Mouse (Mus musculus) limb, embryonic 14.5 days (tissue): Measurements from ENCODE around the gene Ceacam18. TPM values are rescaled to one million over a fixed set of nuclear protein-coding genes. Genes with fewer than 3 reads are reported as not detected.

Experiments
- ATAC-seq: fragments of 200-750 bp; cut with Nextera tagmentation; 2 replicates; pipeline ENCODE4 v1.8.0; 2017; ENCODE audit warnings: low read depth, moderate number of reproducible peaks, moderate TSS enrichment; ENCODE audit not compliant: low FRiP score
- DNase-seq: peaks from one replicate; pipeline ENCODE4 v3.0.0-alpha.2; 2015; ENCODE audit warnings: low spot score
- H3K27ac ChIP-seq: fragments of 300-500 bp; sonication (generic); replicated peaks from 2 replicates; pipeline ENCODE4 v1.5.1; 2014; ENCODE audit warnings: low read depth, mild to moderate bottlenecking, low read length, moderate library complexity, mixed read lengths
- H3K27me3 ChIP-seq: fragments of 300-500 bp; sonication (generic); 2 replicates; pipeline ENCODE4 v1.6.1; 2014; ENCODE audit warnings: low read length, mixed read lengths; ENCODE audit not compliant: control insufficient read depth, insufficient read depth
- H3K36me3 ChIP-seq: fragments of 300-500 bp; sonication (generic); 2 replicates; pipeline ENCODE4 v1.6.1; 2014; ENCODE audit warnings: mild to moderate bottlenecking, low read length, moderate library complexity, mixed read lengths; ENCODE audit not compliant: control insufficient read depth, insufficient read depth
- H3K4me1 ChIP-seq: fragments of 300-500 bp; sonication (generic); 2 replicates; pipeline ENCODE4 v1.6.1; 2014; ENCODE audit warnings: antibody characterized with exemption, low read length, mixed read lengths; ENCODE audit not compliant: control insufficient read depth, insufficient read depth
- H3K4me2 ChIP-seq: fragments of 300-500 bp; sonication (generic); replicated peaks from 2 replicates; pipeline ENCODE4 v1.6.1; 2014; ENCODE audit warnings: low read depth, mild to moderate bottlenecking, low read length, moderate library complexity; ENCODE audit not compliant: severe bottlenecking
- H3K4me3 ChIP-seq: fragments of 300-500 bp; sonication (generic); replicated peaks from 2 replicates; pipeline ENCODE4 v1.5.1; 2014; ENCODE audit warnings: low read length
- H3K9ac ChIP-seq: fragments of 300-500 bp; sonication (generic); 2 replicates; pipeline ENCODE4 v1.6.1; 2014; ENCODE audit warnings: mild to moderate bottlenecking, low read depth, low read length, moderate library complexity; ENCODE audit not compliant: severe bottlenecking
- H3K9me3 ChIP-seq: fragments of 300-500 bp; sonication (generic); 2 replicates; pipeline ENCODE4 v1.6.1; 2016; ENCODE audit warnings: low read length; ENCODE audit not compliant: control insufficient read depth
- POLR2A ChIP-seq: fragments of 200-500 bp; IDR thresholded peaks from 2 replicates; pipeline ENCODE4 v1.8.0; 2012; ENCODE audit warnings: inconsistent platforms, mild to moderate bottlenecking, moderate library complexity, borderline replicate concordance; ENCODE audit not compliant: insufficient read depth, insufficient read length; ENCODE audit errors: extremely low read depth
- WGBS: fragments of 180-500 bp; shearing (Covaris S2); extraction: QIAGEN DNeasy Blood & Tissue Kit; methylation state at CpG from one replicate; pipeline ENCODE4 v1.1.7; 2014; 5-methylcytosine and 5-hydroxymethylcytosine counted together
- polyA plus RNA-seq, 2 experiments: library from polyadenylated mRNA; depleted of rRNA in 1 of 2; stranded (reverse) in 1 of 2; unstranded in 1 of 2; fragments of >200 nt; fragmentation: Nextera tagmentation in 1 of 2; extraction: Ambion mirVana in 1 of 2; gene quantifications; 2 replicates each; pipeline versions ENCODE4 v1.2.1 to v1.2.3; 2012 to 2014

The Ceacam18 gene
- polyA plus RNA-seq, 2 experiments: not detected

DNA sequence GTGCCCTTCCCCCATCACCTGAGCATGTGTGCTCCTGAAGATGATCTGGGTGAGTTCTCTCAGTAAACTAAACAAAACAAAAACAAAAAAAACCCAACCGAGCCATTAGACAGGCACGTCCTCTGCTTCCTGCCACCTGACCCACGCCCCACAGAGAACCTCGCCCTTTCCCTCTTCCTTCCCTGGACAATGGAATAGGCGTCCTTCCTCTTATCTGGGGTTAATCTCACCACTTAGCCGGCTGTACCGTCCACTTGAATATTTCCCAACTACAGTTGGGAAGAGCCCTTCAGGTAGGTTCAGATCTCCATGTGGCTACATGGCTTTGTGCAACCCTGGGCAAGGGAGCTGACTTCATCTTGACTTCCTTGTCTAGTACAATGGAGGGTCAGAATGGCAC, 50.6 kb downstream of the Ceacam18 start:
- no peak overlapping the region for H3K9ac ChIP-seq

GRCm38 (mm10) chr7:43690118-43690517, 55.6 kb downstream of the Ceacam18 start, which contains the start of gene Klk14:
TSS of gene Klk14 (plus strand) at chr7:43690418.
- H3K4me1 ChIP-seq: no peaks in the 10 kb centered on the region
- no peak for DNase-seq
- no peaks in the 10 kb centered on the region for H3K36me3 ChIP-seq
- no peak within 1 kb of the TSS for H3K4me3 ChIP-seq
- H3K27ac ChIP-seq: no peak within 1 kb of the TSS
- no peak within 1 kb of the TSS for H3K4me2 ChIP-seq
- ATAC-seq: no peak
- no peaks in the 10 kb centered on the region for H3K27me3 ChIP-seq
- H3K9ac ChIP-seq: no peak within 1 kb of the TSS
- no peaks in the 10 kb centered on the region for H3K9me3 ChIP-seq
- no peak for TF ChIP-seq POLR2A

More for the DNA sequence above, 50.6 kb downstream of the Ceacam18 start:
- H3K4me2 ChIP-seq: no peak overlapping the region
- no peaks in the 10 kb centered on the region for H3K4me1 ChIP-seq
- no peak for ATAC-seq
- H3K27me3 ChIP-seq: no peaks in the 10 kb centered on the region
- WGBS: 72% methylated on average over 7 of the region's 7 CpGs
- H3K27ac ChIP-seq: no peak overlapping the region
- H3K36me3 ChIP-seq: no peaks in the 10 kb centered on the region
- no peak for TF ChIP-seq POLR2A
- DNase-seq: no peak
- H3K9me3 ChIP-seq: no peaks in the 10 kb centered on the region
- no peak overlapping the region for H3K4me3 ChIP-seq

Other genes with a start within 250 kb of the Ceacam18 start
- gene Siglecg, start 226.5 kb upstream of the Ceacam18 start, polyA plus RNA-seq (2012; rRNA removed): 0.13 and 0.29 TPM in 2 replicates
- gene Siglecg, start 226.5 kb upstream of the Ceacam18 start, polyA plus RNA-seq (2014; fragmentation: Nextera tagmentation; extraction: Ambion mirVana): 0.07 and 0.33 TPM in 2 replicates
- gene Lim2, start 207.0 kb upstream of the Ceacam18 start, polyA plus RNA-seq (2012; rRNA removed): not detected in 2 replicates
- gene Lim2, start 207.0 kb upstream of the Ceacam18 start, polyA plus RNA-seq (2014; fragmentation: Nextera tagmentation; extraction: Ambion mirVana): not detected in 2 replicates
- gene Nkg7, start 197.6 kb upstream of the Ceacam18 start, polyA plus RNA-seq (2012; rRNA removed): 0.68 and 0.88 TPM in 2 replicates
- gene Nkg7, start 197.6 kb upstream of the Ceacam18 start, polyA plus RNA-seq (2014; fragmentation: Nextera tagmentation; extraction: Ambion mirVana): 1.7 and 2.3 TPM in 2 replicates
- not detected in 2 replicates for gene Cldnd2, start 193.9 kb upstream of the Ceacam18 start, polyA plus RNA-seq (2012; rRNA removed)
- not detected in 2 replicates for gene Cldnd2, start 193.9 kb upstream of the Ceacam18 start, polyA plus RNA-seq (2014; fragmentation: Nextera tagmentation; extraction: Ambion mirVana)
- 93.3 and 153 TPM in 2 replicates for gene Etfb, start 190.6 kb upstream of the Ceacam18 start, polyA plus RNA-seq (2012; rRNA removed)
- gene Etfb, start 190.6 kb upstream of the Ceacam18 start, polyA plus RNA-seq (2014; fragmentation: Nextera tagmentation; extraction: Ambion mirVana): 280 and 301 TPM in 2 replicates
- gene Gm45233, start 190.6 kb upstream of the Ceacam18 start, polyA plus RNA-seq (2012; rRNA removed): 1.0 and 3.2 TPM in 2 replicates
- gene Gm45233, start 190.6 kb upstream of the Ceacam18 start, polyA plus RNA-seq (2014; fragmentation: Nextera tagmentation; extraction: Ambion mirVana): 0.26 and 0.63 TPM in 2 replicates
- 6.6 and 8.4 TPM in 2 replicates for gene Vsig10l, start 171.6 kb upstream of the Ceacam18 start, polyA plus RNA-seq (2012; rRNA removed)
- gene Vsig10l, start 171.6 kb upstream of the Ceacam18 start, polyA plus RNA-seq (2014; fragmentation: Nextera tagmentation; extraction: Ambion mirVana): 4.0 and 5.0 TPM in 2 replicates
- gene Iglon5, start 144.6 kb upstream of the Ceacam18 start, polyA plus RNA-seq (2012; rRNA removed): 25.1 and 34.7 TPM in 2 replicates
- gene Iglon5, start 144.6 kb upstream of the Ceacam18 start, polyA plus RNA-seq (2014; fragmentation: Nextera tagmentation; extraction: Ambion mirVana): 1.1 and 1.2 TPM in 2 replicates
- gene 4931406B18Rik, start 128.8 kb upstream of the Ceacam18 start, polyA plus RNA-seq (2012; rRNA removed): not detected in 2 replicates
- gene 4931406B18Rik, start 128.8 kb upstream of the Ceacam18 start, polyA plus RNA-seq (2014; fragmentation: Nextera tagmentation; extraction: Ambion mirVana): not detected in 2 replicates
- 2.4 and 3.0 TPM in 2 replicates for gene Cd33, start 90.3 kb upstream of the Ceacam18 start, polyA plus RNA-seq (2012; rRNA removed)
- gene Cd33, start 90.3 kb upstream of the Ceacam18 start, polyA plus RNA-seq (2014; fragmentation: Nextera tagmentation; extraction: Ambion mirVana): 2.9 and 3.1 TPM in 2 replicates
- 4.9 and 5.7 TPM in 2 replicates for gene Zfp658, start 72.5 kb upstream of the Ceacam18 start, polyA plus RNA-seq (2012; rRNA removed)
- 3.6 and 3.8 TPM in 2 replicates for gene Zfp658, start 72.5 kb upstream of the Ceacam18 start, polyA plus RNA-seq (2014; fragmentation: Nextera tagmentation; extraction: Ambion mirVana)
- gene Zfp719, start 55.1 kb upstream of the Ceacam18 start, polyA plus RNA-seq (2012; rRNA removed): 5.8 and 6.7 TPM in 2 replicates
- 13.1 and 16.0 TPM in 2 replicates for gene Zfp719, start 55.1 kb upstream of the Ceacam18 start, polyA plus RNA-seq (2014; fragmentation: Nextera tagmentation; extraction: Ambion mirVana)
- 0.04 and 0.11 TPM in 2 replicates for gene Zfp819, start 27.5 kb upstream of the Ceacam18 start, polyA plus RNA-seq (2012; rRNA removed)
- gene Zfp819, start 27.5 kb upstream of the Ceacam18 start, polyA plus RNA-seq (2014; fragmentation: Nextera tagmentation; extraction: Ambion mirVana): 0.19 TPM in 1 of 2 replicates, not detected in the other
- 0.65 and 1.1 TPM in 2 replicates for gene Siglece, start 25.5 kb downstream of the Ceacam18 start, polyA plus RNA-seq (2012; rRNA removed)
- gene Siglece, start 25.5 kb downstream of the Ceacam18 start, polyA plus RNA-seq (2014; fragmentation: Nextera tagmentation; extraction: Ambion mirVana): 0.55 and 1.1 TPM in 2 replicates
- 13.4 and 15.8 TPM in 2 replicates for gene Ctu1, start 37.3 kb downstream of the Ceacam18 start, polyA plus RNA-seq (2012; rRNA removed)
- gene Ctu1, start 37.3 kb downstream of the Ceacam18 start, polyA plus RNA-seq (2014; fragmentation: Nextera tagmentation; extraction: Ambion mirVana): 11.2 and 12.0 TPM in 2 replicates
- 0.14 and 0.20 TPM in 2 replicates for gene Klk14, start 55.7 kb downstream of the Ceacam18 start, polyA plus RNA-seq (2012; rRNA removed)
- gene Klk14, start 55.7 kb downstream of the Ceacam18 start, polyA plus RNA-seq (2014; fragmentation: Nextera tagmentation; extraction: Ambion mirVana): not detected in 2 replicates
- gene Klk13, start 77.9 kb downstream of the Ceacam18 start, polyA plus RNA-seq (2012; rRNA removed): 1.7 and 1.8 TPM in 2 replicates
- gene Klk13, start 77.9 kb downstream of the Ceacam18 start, polyA plus RNA-seq (2014; fragmentation: Nextera tagmentation; extraction: Ambion mirVana): 2.9 and 3.7 TPM in 2 replicates
- gene Klk12, start 134.2 kb downstream of the Ceacam18 start, polyA plus RNA-seq (2012; rRNA removed): not detected in 2 replicates
- gene Klk12, start 134.2 kb downstream of the Ceacam18 start, polyA plus RNA-seq (2014; fragmentation: Nextera tagmentation; extraction: Ambion mirVana): not detected in 2 replicates
- 3.5 and 3.8 TPM in 2 replicates for gene Klk11, start 139.9 kb downstream of the Ceacam18 start, polyA plus RNA-seq (2012; rRNA removed)
- gene Klk11, start 139.9 kb downstream of the Ceacam18 start, polyA plus RNA-seq (2014; fragmentation: Nextera tagmentation; extraction: Ambion mirVana): 1.6 and 3.4 TPM in 2 replicates
- 6.8 and 7.4 TPM in 2 replicates for gene Klk10, start 146.3 kb downstream of the Ceacam18 start, polyA plus RNA-seq (2012; rRNA removed)
- gene Klk10, start 146.3 kb downstream of the Ceacam18 start, polyA plus RNA-seq (2014; fragmentation: Nextera tagmentation; extraction: Ambion mirVana): 7.5 and 7.8 TPM in 2 replicates
- gene Klk9, start 157.2 kb downstream of the Ceacam18 start, polyA plus RNA-seq (2012; rRNA removed): 0.14 and 0.21 TPM in 2 replicates
- gene Klk9, start 157.2 kb downstream of the Ceacam18 start, polyA plus RNA-seq (2014; fragmentation: Nextera tagmentation; extraction: Ambion mirVana): 0.21 and 0.53 TPM in 2 replicates
- 12.6 and 18.4 TPM in 2 replicates for gene Klk8, start 162.9 kb downstream of the Ceacam18 start, polyA plus RNA-seq (2012; rRNA removed)
- 30.5 and 34.7 TPM in 2 replicates for gene Klk8, start 162.9 kb downstream of the Ceacam18 start, polyA plus RNA-seq (2014; fragmentation: Nextera tagmentation; extraction: Ambion mirVana)
- 0.14 and 0.21 TPM in 2 replicates for gene Klk7, start 176.6 kb downstream of the Ceacam18 start, polyA plus RNA-seq (2012; rRNA removed)
- gene Klk7, start 176.6 kb downstream of the Ceacam18 start, polyA plus RNA-seq (2014; fragmentation: Nextera tagmentation; extraction: Ambion mirVana): 0.12 TPM in 1 of 2 replicates, not detected in the other
- 0.08 TPM in 1 of 2 replicates, not detected in the other for gene Klk6, start 189.8 kb downstream of the Ceacam18 start, polyA plus RNA-seq (2012; rRNA removed)
- gene Klk6, start 189.8 kb downstream of the Ceacam18 start, polyA plus RNA-seq (2014; fragmentation: Nextera tagmentation; extraction: Ambion mirVana): not detected in 2 replicates
- gene Klk5, start 207.3 kb downstream of the Ceacam18 start, polyA plus RNA-seq (2012; rRNA removed): 0.40 and 0.55 TPM in 2 replicates
- gene Klk5, start 207.3 kb downstream of the Ceacam18 start, polyA plus RNA-seq (2014; fragmentation: Nextera tagmentation; extraction: Ambion mirVana): 0.80 and 2.7 TPM in 2 replicates
- gene Klk4, start 246.5 kb downstream of the Ceacam18 start, polyA plus RNA-seq (2012; rRNA removed): 0.09 and 0.12 TPM in 2 replicates
- not detected in 2 replicates for gene Klk4, start 246.5 kb downstream of the Ceacam18 start, polyA plus RNA-seq (2014; fragmentation: Nextera tagmentation; extraction: Ambion mirVana)